Mouse (Mus musculus) ES-E14 (cell line): Measurements from ENCODE around the gene Lsg1. TPM values are rescaled to one million over a fixed set of nuclear protein-coding genes. Genes with fewer than 3 reads are reported as not detected.

Experiments
- DNase-seq: peaks from one replicate; pipeline ENCODE4 v3.0.0-alpha.2; 2013; ENCODE audit warnings: low read depth, low spot score
- H3K27ac ChIP-seq: 2 replicates; pipeline ENCODE4 v1.5.1; 2012; ENCODE audit warnings: low read depth, mild to moderate bottlenecking, low read length, moderate library complexity, mixed read lengths; ENCODE audit not compliant: poor library complexity, insufficient read depth, severe bottlenecking
- H3K36me3 ChIP-seq: 2 replicates; pipeline ENCODE4 v1.6.1; 2012; ENCODE audit warnings: mild to moderate bottlenecking, low read length, moderate library complexity, mixed read lengths; ENCODE audit not compliant: control insufficient read depth, poor library complexity, insufficient read depth, severe bottlenecking
- H3K4me1 ChIP-seq, 2 experiments: fragments of 150-350 bp in 1 of 2; sonication (generic) in 1 of 2; 2 replicates each; pipeline ENCODE4 v1.6.1; 2012; ENCODE audit warnings: low read length in 2 of 2, mild to moderate bottlenecking in 1 of 2, mixed read lengths in 1 of 2; ENCODE audit not compliant: control insufficient read depth in 2 of 2, insufficient read depth in 2 of 2, poor library complexity in 1 of 2
- H3K4me3 ChIP-seq, 2 experiments: fragments of 150-350 bp in 1 of 2; sonication (generic) in 1 of 2; 2 replicates each; pipeline ENCODE4 v1.5.1; 2012; ENCODE audit warnings: low read length in 2 of 2, low read depth in 1 of 2, mild to moderate bottlenecking in 1 of 2, mixed read lengths in 1 of 2; ENCODE audit not compliant: insufficient read depth in 1 of 2, poor library complexity in 1 of 2, severe bottlenecking in 1 of 2
- H3K9ac ChIP-seq: 2 replicates; pipeline ENCODE4 v1.6.1; 2012; ENCODE audit warnings: low read depth, mild to moderate bottlenecking, low read length, mixed read lengths; ENCODE audit not compliant: poor library complexity, insufficient read depth, severe bottlenecking
- H3K9me3 ChIP-seq: fragments of 150-350 bp; sonication (generic); 2 replicates; pipeline ENCODE4 v1.6.1; 2012; ENCODE audit warnings: low read depth, mild to moderate bottlenecking, low read length; ENCODE audit not compliant: control insufficient read depth, insufficient read depth
- CHD2 ChIP-seq: IDR thresholded peaks from 2 replicates; pipeline ENCODE4 v1.6.1; 2014; ENCODE audit warnings: mild to moderate bottlenecking, low read depth, low read length, inconsistent platforms
- HCFC1 ChIP-seq: IDR thresholded peaks from 2 replicates; pipeline ENCODE4 v1.6.1; 2012; ENCODE audit warnings: low read length, inconsistent platforms, borderline replicate concordance; ENCODE audit not compliant: insufficient read depth
- MAFK ChIP-seq: IDR thresholded peaks from 2 replicates; pipeline ENCODE4 v1.6.1; 2014; ENCODE audit warnings: mild to moderate bottlenecking, low read depth, low read length, inconsistent platforms; ENCODE audit not compliant: insufficient read depth
- ZC3H11A ChIP-seq: IDR thresholded peaks from 2 replicates; pipeline ENCODE4 v1.6.1; 2012; ENCODE audit warnings: low read depth, mild to moderate bottlenecking, inconsistent platforms, low read length, borderline replicate concordance
- ZNF384 ChIP-seq: IDR thresholded peaks from 2 replicates; pipeline ENCODE4 v1.6.1; 2012; ENCODE audit warnings: low read depth, low read length, inconsistent platforms
- in situ Hi-C, 2 experiments: fragments of 600-800 bp; cut with MboI; formaldehyde crosslinking; loops; one replicate each; pipeline ENCODE4 v1.15.1; 2025; ENCODE audit warnings: low sequenced_read_pairs in 2 of 2, inconsistent platforms in 1 of 2; ENCODE audit not compliant: unreplicated experiment in 2 of 2
- total RNA-seq: library from RNA; depleted of rRNA; stranded (reverse); fragments of 300-350 nt; gene quantifications from 2 replicates; pipeline ENCODE4 v1.2.3, GENCODE M21; 2012

Lsg1 gene
- total RNA-seq, 1 experiment, result 87.2 TPM

- no peak for DNase-seq
- TF ChIP-seq CHD2, result no peak
- no peak for TF ChIP-seq ZNF384
These were observed 40.4 kb upstream of the Lsg1 start for GRCm38 (mm10) chr16:30627586-30628337.

GRCm38 (mm10) chr16:30624640-30625039, 37.2 kb upstream of the Lsg1 start:
- TF ChIP-seq ZNF384, result no peak
- no peak for TF ChIP-seq HCFC1
- no peak for TF ChIP-seq CHD2
- TF ChIP-seq MAFK, result no peak
- no peak for TF ChIP-seq ZC3H11A
- in situ Hi-C loops, result no loop called here
- Histone ChIP-seq H3K36me3 (no peaks in the 10 kb centered on the region), H3K4me1 (peaks cover 2 to 5% of the 10 kb centered on the region in 2 experiments), H3K4me3 (no peak overlapping the region), H3K9ac (no peak overlapping the region), H3K27ac (no peak overlapping the region), H3K9me3 (no peaks in the 10 kb centered on the region)
- DNase-seq, result no peak

More at GRCm38 (mm10) chr16:30627586-30628337, 40.4 kb upstream of the Lsg1 start:
- Histone ChIP-seq H3K9ac (no peak overlapping the region), H3K27ac (no peak overlapping the region), H3K36me3 (no peaks in the 10 kb centered on the region), H3K4me1 (peaks cover 2 to 5% of the 10 kb centered on the region in 2 experiments), H3K9me3 (no peaks in the 10 kb centered on the region), H3K4me3 (no peak overlapping the region)
- in situ Hi-C loops, result no loop called here

- Histone ChIP-seq H3K27ac (no peak overlapping the region), H3K36me3 (no peaks in the 10 kb centered on the region), H3K9me3 (no peaks in the 10 kb centered on the region), H3K4me1 (peaks cover 2 to 5% of the 10 kb centered on the region in 2 experiments), H3K4me3 (no peak overlapping the region), H3K9ac (no peak overlapping the region)
- TF ChIP-seq ZNF384 (no peak), ZC3H11A (no peak), HCFC1 (no peak), CHD2 (no peak), MAFK (no peak)
- in situ Hi-C loops, result no loop called here
- DNase-seq, result no peak
These were observed 36.3 kb upstream of the Lsg1 start for GRCm38 (mm10) chr16:30623645-30624044.

GRCm38 (mm10) chr16:30616281-30616680, 28.9 kb upstream of the Lsg1 start:
- DNase-seq, result no peak
- in situ Hi-C loops, result no loop called here

More at GRCm38 (mm10) chr16:30616281-30616680, 28.9 kb upstream of the Lsg1 start:
- Histone ChIP-seq H3K36me3 (no peaks in the 10 kb centered on the region), H3K9me3 (no peaks in the 10 kb centered on the region), H3K4me3 (no peak overlapping the region), H3K4me1 (peaks cover 0 to 7% of the 10 kb centered on the region in 2 experiments; a peak in 1 of 4 replicates), H3K9ac (no peak overlapping the region), H3K27ac (no peak overlapping the region)
- TF ChIP-seq ZNF384 (no peak), HCFC1 (no peak), ZC3H11A (no peak), MAFK (no peak), CHD2 (no peak)
